Mouse (Mus musculus) layer of hippocampus, postnatal 36 days (tissue): ENCODE data around the gene Mum1. TPM values are rescaled to one million over a fixed set of nuclear protein-coding genes. Genes with fewer than 3 reads are reported as not detected.

ENCODE experiments used
- DNase-seq, 2 experiments: peaks; one replicate each; pipeline ENCODE4 v3.0.0; 2022
- microRNA-seq, 2 experiments: library from miRNA; unstranded; fragments of <30 nt; microRNA quantifications; one replicate each; pipeline ENCODE4 v1.2.0; 2021
- total RNA-seq, 2 experiments: library from RNA; stranded (reverse); gene quantifications; 2 replicates each; pipeline ENCODE4 v1.2.3; 2021

The Mum1 gene
- total RNA-seq, 2 experiments from 2014 or later, result 35.6 to 39.6 TPM

GRCm38 (mm10) chr10:80271870-80272585 lies 45.8 kb downstream of the Mum1 start:
- no peak for DNase-seq

DNA sequence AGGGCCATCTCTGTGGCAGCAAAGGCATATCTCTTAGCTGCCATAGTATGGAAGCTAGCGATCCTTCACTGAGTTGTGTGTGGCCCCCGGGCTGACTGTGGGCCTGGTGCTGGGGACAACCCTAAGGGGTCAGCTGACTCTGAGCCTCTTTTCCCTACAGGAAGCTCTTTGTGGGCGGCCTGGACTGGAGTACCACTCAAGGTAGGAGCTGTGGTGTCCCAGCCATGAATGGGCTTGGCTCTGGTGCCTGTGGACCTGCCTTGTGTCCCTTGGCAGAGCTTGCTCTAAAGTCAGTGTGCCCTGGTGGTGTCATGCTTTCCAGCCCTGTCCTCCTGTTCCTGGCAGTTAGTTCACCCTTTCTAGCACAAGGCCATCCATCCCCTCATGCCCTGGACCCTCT lies 47.6 kb downstream of the Mum1 start:
- no peak for DNase-seq

- DNase-seq, result no peak
Observed at GRCm38 (mm10) chr10:80276238-80276637, 50.0 kb downstream of the Mum1 start.

DNA sequence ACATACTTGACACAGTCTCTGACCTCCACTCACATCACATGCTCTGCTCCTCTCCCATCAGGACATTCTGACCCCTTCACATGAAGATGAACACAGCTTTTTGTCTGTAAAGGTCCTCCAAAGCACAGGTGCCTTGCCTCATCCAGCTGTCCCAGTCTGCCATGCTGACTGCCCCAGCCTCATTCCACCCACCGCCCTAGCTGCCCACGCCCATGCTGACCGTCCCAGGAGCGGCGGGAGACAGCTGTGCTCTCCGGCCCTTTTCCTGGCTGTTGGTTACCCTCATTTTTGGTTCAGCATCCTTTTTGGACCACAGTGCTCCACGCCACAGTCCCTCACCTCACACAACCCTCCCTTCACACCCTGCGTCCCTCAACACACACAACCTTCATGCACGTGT lies 52.2 kb downstream of the Mum1 start:
- DNase-seq, result no peak

- DNase-seq, result no peak
Observed at GRCm38 (mm10) chr10:80279273-80279672, 53.0 kb downstream of the Mum1 start.

DNA sequence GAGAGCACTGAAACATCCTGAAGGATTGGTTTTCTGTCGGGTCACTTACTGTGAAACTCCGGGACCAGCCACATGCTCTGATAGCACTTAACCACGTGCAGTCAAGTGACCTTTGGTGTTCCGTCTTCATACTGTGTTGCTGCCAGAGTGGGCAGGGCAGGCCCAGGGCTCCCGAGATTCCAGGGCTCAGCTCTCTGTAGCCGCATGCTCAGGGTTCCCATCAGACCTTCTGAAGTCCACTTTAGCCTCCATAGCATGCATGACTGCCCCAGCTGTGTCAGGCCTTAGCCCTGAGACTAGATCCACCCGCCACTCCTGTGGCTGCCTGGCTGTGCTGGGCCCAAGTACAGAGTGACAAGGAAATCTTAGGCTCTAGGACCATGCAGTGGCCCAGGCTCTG lies 55.1 kb downstream of the Mum1 start:
- no peak for DNase-seq

GRCm38 (mm10) chr10:80281921-80282371 lies 55.7 kb downstream of the Mum1 start:
- DNase-seq, result no peak

DNA sequence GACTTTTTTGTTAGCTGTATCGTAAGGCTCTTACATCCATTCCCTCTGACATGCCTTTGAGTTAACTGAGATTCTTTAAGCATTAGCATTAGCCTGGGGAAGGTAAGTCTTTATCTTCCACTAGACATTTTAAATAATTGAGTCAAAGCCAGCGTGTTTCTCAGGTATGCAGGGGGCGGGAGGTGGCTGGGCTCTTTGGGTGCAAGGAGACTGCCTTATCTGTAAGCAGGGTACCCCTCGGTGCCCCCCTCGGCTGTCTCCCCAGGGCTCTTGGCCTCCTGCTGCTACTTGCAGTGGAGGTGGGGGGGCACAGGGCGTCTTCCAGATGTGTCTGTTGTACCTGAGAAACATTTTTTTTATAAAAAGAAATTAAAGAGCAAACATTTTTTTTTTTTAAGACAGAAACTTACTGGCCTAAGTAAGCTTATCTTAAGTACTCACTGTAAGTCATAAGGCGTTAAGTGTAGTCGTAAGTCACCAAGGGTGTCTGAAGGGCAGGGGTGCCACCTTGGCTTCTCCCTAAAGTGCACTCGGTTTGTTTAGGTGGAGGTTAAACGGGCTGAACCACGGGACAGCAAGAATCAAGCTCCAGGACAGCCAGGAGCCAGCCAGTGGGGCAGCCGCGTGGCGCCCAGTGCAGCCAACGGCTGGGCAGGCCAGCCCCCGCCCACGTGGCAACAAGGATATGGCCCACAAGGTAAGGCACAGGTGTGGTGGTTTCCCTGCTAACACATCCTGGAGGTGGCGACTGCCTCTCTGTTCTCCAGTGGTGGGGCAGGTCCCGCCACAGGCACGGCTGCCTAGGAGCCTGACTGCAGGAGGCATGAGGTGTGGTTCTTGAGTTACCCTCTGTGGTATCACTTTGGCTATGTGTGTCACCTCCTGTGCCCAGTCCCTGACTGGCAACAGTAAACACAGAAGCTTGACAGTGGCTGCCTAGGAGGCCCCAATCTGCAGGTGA lies 56.5 kb downstream of the Mum1 start:
- DNase-seq, result no peak

- no peak for DNase-seq
Observed at GRCm38 (mm10) chr10:80285222-80286070, 59.2 kb downstream of the Mum1 start.

- DNase-seq, result no peak
Observed at GRCm38 (mm10) chr10:80288097-80288496, 61.9 kb downstream of the Mum1 start.

DNA sequence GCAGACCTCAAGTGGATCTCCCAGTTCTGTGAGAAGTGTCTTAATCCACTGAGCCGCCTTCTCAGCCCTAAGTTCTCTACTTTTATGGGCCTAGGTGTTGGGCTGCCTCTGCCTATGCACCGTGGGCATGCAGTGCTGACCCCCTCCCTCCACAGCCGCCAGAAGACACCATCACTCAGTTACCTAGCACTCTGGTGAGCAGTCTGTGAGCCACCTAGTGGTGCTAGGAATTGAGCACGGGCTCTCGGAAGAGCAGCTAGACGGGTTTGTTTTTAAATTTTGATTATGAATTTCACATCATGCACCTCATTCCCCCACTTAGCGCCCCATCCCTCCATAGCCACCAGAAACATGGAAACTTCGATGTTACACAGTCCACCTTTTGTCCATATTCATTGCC lies 62.4 kb downstream of the Mum1 start:
- DNase-seq, result no peak

- peak; percentile 89 to 92 for DNase-seq
Observed at GRCm38 (mm10) chr10:80292251-80293146, 66.3 kb downstream of the Mum1 start, which contains the start of gene Rps15. Gene Rps15 (plus strand): TSS chr10:80292453.

DNA sequence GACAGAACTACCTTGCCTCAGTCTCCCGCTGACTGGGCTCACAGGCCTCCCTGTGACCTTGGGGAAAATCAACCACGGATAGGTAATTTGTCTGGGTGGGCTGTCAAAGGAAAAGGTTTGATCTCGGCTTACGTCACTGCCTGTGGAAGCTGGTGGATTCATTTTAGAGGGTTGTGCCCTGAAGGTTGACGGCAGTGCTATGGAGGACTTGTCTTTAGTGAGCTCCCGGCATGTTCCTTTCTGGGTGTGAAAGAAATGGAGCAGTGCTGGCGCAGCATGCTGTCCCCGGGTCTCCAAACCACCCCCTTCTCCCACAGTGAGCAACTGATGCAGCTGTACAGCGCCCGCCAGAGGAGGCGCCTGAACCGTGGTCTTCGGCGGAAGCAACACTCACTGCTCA lies 67.1 kb downstream of the Mum1 start:
- DNase-seq, result no peak

Small RNA genes lying within 50 kb of the gene (microRNA-seq; reads per million reads assigned to microRNA genes)
- 1.1 to 2.1 reads per million in 2 experiments for gene Mir6911

Other genes with a start within 250 kb of the Mum1 start
- gene Tmem259, start 242.1 kb upstream of the Mum1 start, total RNA-seq, result 100 to 1,000 TPM; 117 to 124 TPM
- gene Cnn2, start 237.8 kb upstream of the Mum1 start, total RNA-seq, result 1 to 10 TPM; 5.5 to 6.6 TPM
- 10 to 100 TPM; 10.9 to 11.0 TPM for gene Abca7, start 229.9 kb upstream of the Mum1 start, total RNA-seq
- gene Arhgap45, start 209.8 kb upstream of the Mum1 start, total RNA-seq, result 1 to 10 TPM; 3.2 to 4.2 TPM
- 10 to 100 TPM; 74.8 to 86.0 TPM for gene Polr2e, start 186.6 kb upstream of the Mum1 start, total RNA-seq
- gene Gpx4, start 179.3 kb upstream of the Mum1 start, total RNA-seq, result 100 to 1,000 TPM; 445 to 446 TPM
- gene Sbno2, start 120.9 kb upstream of the Mum1 start, total RNA-seq, result 10 to 100 TPM; 17.2 to 20.7 TPM
- gene Stk11, start 110.6 kb upstream of the Mum1 start, total RNA-seq, result 10 to 100 TPM; 93.3 to 95.9 TPM
- 100 to 1,000 TPM; 324 to 369 TPM for gene Atp5d, start 87.8 kb upstream of the Mum1 start, total RNA-seq
- gene Cbarp, start 85.6 kb upstream of the Mum1 start, total RNA-seq, result 100 to 1,000 TPM; 336 to 379 TPM
- gene Midn, start 78.2 kb upstream of the Mum1 start, total RNA-seq, result 10 to 100 TPM; 58.9 to 62.6 TPM
- gene Cirbp, start 60.4 kb upstream of the Mum1 start, total RNA-seq, result 10 to 100 TPM; 58.5 to 63.4 TPM
- gene 1600002K03Rik, start 53.5 kb upstream of the Mum1 start, total RNA-seq, result 1 to 10 TPM; 6.4 to 6.9 TPM
- gene Efna2, start 47.0 kb upstream of the Mum1 start, total RNA-seq, result 1 to 10 TPM; 9.0 to 9.6 TPM
- gene Ndufs7, start 22.7 kb downstream of the Mum1 start, total RNA-seq, result 100 to 1,000 TPM; 199 to 204 TPM
- gene Gamt, start 34.6 kb downstream of the Mum1 start, total RNA-seq, result 10 to 100 TPM; 37.7 to 39.1 TPM
- 100 to 1,000 TPM in 1 of 2 experiments, 10 to 100 TPM in 1; 82.6 to 100 TPM for gene Dazap1, start 35.1 kb downstream of the Mum1 start, total RNA-seq
- 100 to 1,000 TPM; 755 to 823 TPM for gene Rps15, start 66.0 kb downstream of the Mum1 start, total RNA-seq
- 10 to 100 TPM; 98.3 to 98.4 TPM for gene Apc2, start 69.5 kb downstream of the Mum1 start, total RNA-seq
- 10 to 100 TPM; 22.4 to 23.0 TPM for gene 2310011J03Rik, start 94.1 kb downstream of the Mum1 start, total RNA-seq
- 1 to 10 TPM; 2.2 to 2.6 TPM for gene Pcsk4, start 103.1 kb downstream of the Mum1 start, total RNA-seq
- 10 to 100 TPM in 1 of 2 experiments, 1 to 10 TPM in 1; 8.6 to 10.3 TPM for gene Reep6, start 103.5 kb downstream of the Mum1 start, total RNA-seq
- 1 to 10 TPM; 4.9 to 5.2 TPM for gene Adamtsl5, start 122.0 kb downstream of the Mum1 start, total RNA-seq
- 10 to 100 TPM; 23.2 to 23.4 TPM for gene Plk5, start 130.0 kb downstream of the Mum1 start, total RNA-seq
- 10 to 100 TPM; 18.2 to 18.4 TPM for gene Mex3d, start 161.2 kb downstream of the Mum1 start, total RNA-seq
- gene Mbd3, start 173.1 kb downstream of the Mum1 start, total RNA-seq, result 100 to 1,000 TPM; 148 to 156 TPM
- gene Uqcr11, start 180.4 kb downstream of the Mum1 start, total RNA-seq, result 100 to 1,000 TPM; 443 to 467 TPM
- 10 to 100 TPM; 30.5 to 30.6 TPM for gene Tcf3, start 207.2 kb downstream of the Mum1 start, total RNA-seq